Comparison of ENCODE assay signal across 8 mouse cellular contexts in the genomic region with DNA sequence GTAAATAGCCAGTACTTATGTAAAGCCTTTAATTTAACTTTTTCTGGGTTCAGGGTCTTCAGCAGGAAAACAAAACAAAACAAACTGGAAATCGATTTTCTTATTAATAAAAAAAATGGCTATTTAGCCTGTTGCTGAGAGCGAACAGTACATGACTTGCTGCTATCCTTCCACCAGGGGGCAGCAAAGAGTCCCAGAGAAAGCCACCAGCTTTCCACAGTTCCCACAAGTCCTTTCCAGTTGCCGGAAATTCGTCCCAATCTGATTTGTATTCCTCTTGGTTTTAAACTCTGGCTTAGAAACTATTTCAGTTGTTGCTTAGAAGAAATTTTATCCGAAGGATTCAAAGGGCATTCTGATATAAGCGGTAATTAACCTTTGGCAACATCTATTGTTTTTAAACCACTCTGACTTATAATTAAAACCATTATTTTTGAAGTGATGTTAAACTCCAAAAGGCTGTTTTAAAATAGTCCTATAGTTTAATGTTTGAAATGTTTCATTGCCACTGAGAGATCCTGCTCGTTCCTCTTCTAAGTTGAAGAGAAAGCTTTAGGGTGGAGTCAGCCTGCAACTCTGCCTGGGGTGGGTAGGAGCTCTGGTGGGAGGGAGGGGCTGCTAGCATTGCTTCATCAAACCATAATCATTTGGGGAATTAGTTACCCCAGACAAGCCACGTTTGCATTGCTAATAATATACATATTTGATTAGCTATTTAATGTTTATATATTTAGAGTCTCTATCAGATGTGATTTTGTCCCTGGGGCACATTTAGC. TPM values are rescaled to one million over a fixed set of nuclear protein-coding genes. Genes with fewer than 3 reads are reported as not detected.
DNase-seq lines count a peak whose midpoint lies in the region; ATAC-seq and TF ChIP-seq lines count a peak whose summit lies in the region.

No protein-coding gene starts in this region.

- 0 out of 2 replicates have a peak, but pooled peaks have one; percentile 34 for ATAC-seq in midbrain, embryonic 12.5 days (ENCODE audit: low FRiP score, low read depth)

- H3K4me1 ChIP-seq in cortical plate, adult 2 months (ENCODE audit: control insufficient read depth, insufficient read depth, low read length): no peaks in the 10 kb centered on the region
- 0 out of 2 replicates have a peak, but pooled peaks cover 4% of the 10 kb centered on the region for H3K4me1 ChIP-seq in limb, embryonic 10.5 days
- no peaks in the 10 kb centered on the region for H3K4me1 ChIP-seq in midbrain, embryonic 12.5 days

- no peaks in the 10 kb centered on the region for H3K36me3 ChIP-seq in limb, embryonic 10.5 days
- no peaks in the 10 kb centered on the region for H3K36me3 ChIP-seq in midbrain, embryonic 12.5 days

- no peaks in the 10 kb centered on the region for H3K27me3 ChIP-seq in limb, embryonic 10.5 days (ENCODE audit: low read depth, poor library complexity, severe bottlenecking)
- no peaks in the 10 kb centered on the region for H3K27me3 ChIP-seq in midbrain, embryonic 12.5 days

- TF ChIP-seq POLR2A in cortical plate, adult 2 months (IDR thresholded peaks at IDR 0.05; ENCODE audit: extremely low read depth, insufficient read depth, low read length): no peak

- H3K27ac ChIP-seq in cortical plate, adult 2 months (ENCODE audit: insufficient read depth, low read length): no peak overlapping the region
- no peak overlapping the region for H3K27ac ChIP-seq in limb, embryonic 10.5 days
- H3K27ac ChIP-seq in midbrain, embryonic 12.5 days (replicated peaks): no peak overlapping the region

- TF ChIP-seq CTCF in cortical plate, adult 2 months (IDR thresholded peaks at IDR 0.05; ENCODE audit: extremely low read depth, insufficient read depth, low read length): peak; percentile 86

- H3K4me2 ChIP-seq in midbrain, embryonic 12.5 days (replicated peaks): peak overlapping the region; percentile 18; the same call in 1 of the 2 replicates

- no peak overlapping the region for H3K4me3 ChIP-seq in cortical plate, adult 2 months (ENCODE audit: insufficient read depth, low read length)
- H3K4me3 ChIP-seq in limb, embryonic 10.5 days: 0 out of 2 replicates have a peak overlapping the region, but pooled peaks have one; percentile 19
- no peak overlapping the region for H3K4me3 ChIP-seq in midbrain, embryonic 12.5 days

- DNase-seq in spleen, adult 12 weeks (ENCODE audit: low spot score): peak; percentile 25
- no peak for DNase-seq in spleen, postnatal 14 days (ENCODE audit: low spot score in 2 of 2)
- DNase-seq in gastrocnemius, postnatal 25 days: peak; percentile 24
- DNase-seq in kidney, adult 11 months: peak; percentile 55
- peak; percentile 83 for DNase-seq in limb, embryonic 10.5 days (ENCODE audit: low spot score)
- DNase-seq in spleen, postnatal 4 days (ENCODE audit: low spot score in 2 of 2): peak; percentile 38 to 74

- no peaks in the 10 kb centered on the region for H3K9me3 ChIP-seq in limb, embryonic 10.5 days (replicated peaks)
- H3K9me3 ChIP-seq in midbrain, embryonic 12.5 days: no peaks in the 10 kb centered on the region

- no peak overlapping the region for H3K9ac ChIP-seq in midbrain, embryonic 12.5 days (replicated peaks)

- WGBS in limb, embryonic 10.5 days: 14% methylated on average over 8 of the region's 8 CpGs
- 16% methylated on average over 8 of the region's 8 CpGs for WGBS in midbrain, embryonic 12.5 days

RNA-seq across cellular contexts. Expression of a gene that starts 7.1 kb away (rescaled TPM):
- polyA plus RNA-seq in cortical plate, adult 2 months (2012; rRNA removed): 0.83 and 1.7 TPM in 2 replicates
- total RNA-seq in gastrocnemius, postnatal 25 days (2021): not detected
- not detected in 2 replicates for polyA plus RNA-seq in limb, embryonic 10.5 days (2016; fragmentation: Nextera tagmentation; extraction: Ambion mirVana)
- not detected in 2 replicates for polyA plus RNA-seq in midbrain, embryonic 12.5 days (2016; fragmentation: Nextera tagmentation; extraction: Ambion mirVana)

RNA-seq across cellular contexts. Expression of a gene that starts 9.0 kb away (rescaled TPM):
- polyA plus RNA-seq in cortical plate, adult 2 months (2012; rRNA removed): 1.1 and 1.3 TPM in 2 replicates
- total RNA-seq in gastrocnemius, postnatal 25 days (2021): not detected
- polyA plus RNA-seq in limb, embryonic 10.5 days (2016; fragmentation: Nextera tagmentation; extraction: Ambion mirVana): not detected in 2 replicates
- polyA plus RNA-seq in midbrain, embryonic 12.5 days (2016; fragmentation: Nextera tagmentation; extraction: Ambion mirVana): not detected in 2 replicates

RNA-seq across cellular contexts. Expression of a gene that starts 10.8 kb away (rescaled TPM):
- 4.7 and 6.8 TPM in 2 replicates for polyA plus RNA-seq in cortical plate, adult 2 months (2012; rRNA removed)
- not detected for total RNA-seq in gastrocnemius, postnatal 25 days (2021)
- 0.35 and 0.50 TPM in 2 replicates for polyA plus RNA-seq in limb, embryonic 10.5 days (2016; fragmentation: Nextera tagmentation; extraction: Ambion mirVana)
- polyA plus RNA-seq in midbrain, embryonic 12.5 days (2016; fragmentation: Nextera tagmentation; extraction: Ambion mirVana): 0.13 TPM in 1 of 2 replicates, not detected in the other

RNA-seq across cellular contexts. Expression of a gene that starts 30.1 kb away (rescaled TPM):
- polyA plus RNA-seq in cortical plate, adult 2 months (2012; rRNA removed): not detected in 2 replicates
- not detected for total RNA-seq in gastrocnemius, postnatal 25 days (2021)
- not detected in 2 replicates for polyA plus RNA-seq in limb, embryonic 10.5 days (2016; fragmentation: Nextera tagmentation; extraction: Ambion mirVana)
- 0.36 TPM in 1 of 2 replicates, not detected in the other for polyA plus RNA-seq in midbrain, embryonic 12.5 days (2016; fragmentation: Nextera tagmentation; extraction: Ambion mirVana)

RNA-seq across cellular contexts. Expression of a gene that starts 38.7 kb away (rescaled TPM):
- polyA plus RNA-seq in cortical plate, adult 2 months (2012; rRNA removed): not detected in 2 replicates
- total RNA-seq in gastrocnemius, postnatal 25 days (2021): not detected
- polyA plus RNA-seq in limb, embryonic 10.5 days (2016; fragmentation: Nextera tagmentation; extraction: Ambion mirVana): not detected in 2 replicates
- 0.30 TPM in 1 of 2 replicates, not detected in the other for polyA plus RNA-seq in midbrain, embryonic 12.5 days (2016; fragmentation: Nextera tagmentation; extraction: Ambion mirVana)

Comparison
In these comparisons a context has a peak if more than half of its experiments do, and no peak if none do; other contexts are left out.
1. DNase-seq: peak in spleen, adult 12 weeks (single experiment), gastrocnemius, postnatal 25 days (single experiment), kidney, adult 11 months (single experiment), limb, embryonic 10.5 days (single experiment) and spleen, postnatal 4 days (2 of 2); none in spleen, postnatal 14 days (0 of 2).